Mouse (Mus musculus): ENCODE measurements around the gene Sos2. TPM values are rescaled to one million over a fixed set of nuclear protein-coding genes. Genes with fewer than 3 reads are reported as not detected.

Sos2 gene
- polyA plus RNA-seq (2012; rRNA removed; ENCODE audit: low replicate concordance), result 5.8 and 6.3 TPM in 2 replicates

GRCm38 (mm10) chr12:69681566-69682061, at the start of gene Sos2:
Gene Sos2 (minus strand): TSS chr12:69681852.

GRCm38 (mm10) chr12:69724711-69725460, 43.2 kb upstream of the Sos2 start, which contains the start of the genes L2hgdh and Atp5s:
Gene L2hgdh (minus strand): TSS chr12:69724873.
Gene Atp5s (plus strand): TSS chr12:69724950.

GRCm38 (mm10) chr12:69582613-69583269, 98.9 kb downstream of the Sos2 start, which contains the start of gene Vcpkmt:
Gene Vcpkmt (minus strand): TSS chr12:69583028.

Other genes with a start within 250 kb of the Sos2 start
- 7.3 and 7.5 TPM in 2 replicates for gene Vcpkmt, start 98.8 kb downstream of the Sos2 start, polyA plus RNA-seq (2012; rRNA removed; ENCODE audit: low replicate concordance)
- gene L2hgdh, start 43.0 kb upstream of the Sos2 start, polyA plus RNA-seq (2012; rRNA removed; ENCODE audit: low replicate concordance), result 4.1 and 11.2 TPM in 2 replicates
- gene Atp5s, start 43.1 kb upstream of the Sos2 start, polyA plus RNA-seq (2012; rRNA removed; ENCODE audit: low replicate concordance), result 7.3 and 9.8 TPM in 2 replicates
- 0.20 TPM in 1 of 2 replicates, not detected in the other for gene Cdkl1, start 109.4 kb upstream of the Sos2 start, polyA plus RNA-seq (2012; rRNA removed; ENCODE audit: low replicate concordance)
- 0.21 and 1.1 TPM in 2 replicates for gene Atl1, start 210.8 kb upstream of the Sos2 start, polyA plus RNA-seq (2012; rRNA removed; ENCODE audit: low replicate concordance)
- 2.4 and 4.0 TPM in 2 replicates for gene Map4k5, start 211.3 kb upstream of the Sos2 start, polyA plus RNA-seq (2012; rRNA removed; ENCODE audit: low replicate concordance)

All from duodenum, adult 2 months (tissue).